Mouse (Mus musculus) embryo, embryonic 11.5 days (tissue): ENCODE results near the gene Cep112.

Source experiments
- DNase-seq: peaks from one replicate; pipeline ENCODE4 v3.0.0-alpha.2; 2012; ENCODE audit warnings: low read depth, low spot score

Gene Cep112

DNA sequence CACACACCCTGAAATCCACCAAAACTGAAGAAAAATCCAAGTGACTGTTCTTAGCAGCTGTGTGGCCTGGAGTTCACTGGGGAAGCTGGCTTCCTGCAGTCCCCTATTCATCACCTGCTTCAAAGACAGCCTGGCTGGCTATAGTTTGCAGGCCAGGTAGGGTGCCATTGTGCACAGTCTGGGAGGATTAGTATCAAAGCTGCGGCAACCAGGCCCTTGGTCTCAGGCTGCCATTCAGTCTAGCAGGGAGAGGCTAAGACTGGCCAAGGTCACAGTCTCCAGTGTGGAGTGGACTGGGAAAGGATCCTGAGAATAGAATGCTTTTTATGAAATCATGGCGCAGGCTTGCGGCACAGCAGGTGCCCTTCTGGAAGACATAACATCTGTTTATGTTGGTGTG is 180.3 kb downstream of the Cep112 start:
- no peak for DNase-seq

DNA sequence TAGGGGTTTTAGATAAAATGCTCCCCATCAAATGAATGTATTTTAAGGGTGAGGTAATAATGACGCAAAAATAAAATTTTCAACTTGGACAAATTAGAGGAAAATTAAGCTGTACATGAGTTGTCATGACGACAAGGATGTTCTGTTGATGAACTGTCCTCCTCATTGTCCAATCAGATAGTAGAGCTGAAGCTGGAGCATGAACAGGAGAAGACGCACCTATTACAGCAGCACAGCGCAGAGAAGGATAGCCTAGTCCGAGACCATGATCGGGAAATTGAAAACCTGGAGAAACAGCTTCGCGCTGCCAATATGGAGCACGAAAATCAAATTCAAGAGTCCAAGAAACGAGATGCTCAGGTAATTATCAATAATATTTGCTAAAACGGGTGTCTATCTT is 181.0 kb downstream of the Cep112 start:
- DNase-seq: no peak

DNA sequence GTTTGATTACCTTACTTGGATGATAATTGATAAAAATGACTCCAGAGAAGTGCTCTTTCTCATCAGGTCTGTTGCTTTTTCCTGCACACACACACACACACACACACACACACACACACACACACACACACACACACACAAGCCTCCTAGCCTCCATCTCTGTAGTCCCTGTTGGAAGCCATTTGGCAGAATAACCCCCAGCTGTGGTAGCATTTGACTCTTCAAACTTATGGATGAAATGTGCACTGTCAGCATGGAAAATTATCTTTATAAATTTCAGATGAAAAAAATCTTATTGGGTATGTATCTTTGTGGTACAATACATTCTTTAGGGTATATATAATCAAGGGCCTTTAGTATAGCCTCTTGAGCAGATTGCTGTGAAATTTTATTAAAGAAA is 181.8 kb downstream of the Cep112 start:
- no peak for DNase-seq

DNA sequence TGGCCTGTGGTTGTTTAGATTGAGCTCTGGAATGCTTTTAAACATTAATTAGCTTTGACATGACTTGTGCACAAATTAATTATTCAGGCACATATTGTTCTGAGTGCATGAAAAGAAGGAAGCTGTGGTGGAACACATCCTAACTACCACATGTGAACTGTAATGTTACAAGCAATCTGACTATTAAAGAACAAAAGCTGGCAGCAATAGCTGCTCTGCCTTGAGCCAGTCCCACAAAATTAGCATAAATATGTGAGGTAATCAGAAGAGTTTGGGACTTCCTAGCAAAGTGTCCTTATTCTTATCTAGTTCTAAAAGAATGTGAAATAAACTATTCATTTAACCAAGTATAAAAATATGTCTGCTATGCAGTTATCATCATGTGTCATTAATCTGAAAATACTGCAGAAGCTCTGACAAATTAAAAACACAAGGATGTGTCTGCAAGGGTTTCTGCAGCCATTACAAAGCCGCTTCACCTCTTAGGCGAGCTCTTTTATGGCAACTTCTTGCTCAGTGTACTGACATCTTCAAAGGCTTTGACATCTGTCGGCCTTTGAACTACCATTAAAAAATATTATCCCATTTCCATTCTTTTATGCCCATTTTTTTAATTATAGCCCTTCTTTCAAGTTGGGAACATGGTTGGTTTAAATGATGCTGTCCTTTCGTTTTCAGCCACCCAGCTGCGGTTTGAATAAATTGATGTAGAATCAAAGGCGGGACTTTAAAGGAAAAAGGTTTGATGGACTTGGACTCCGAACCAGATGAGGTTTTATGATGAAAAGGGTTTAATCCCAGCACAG is 195.8 kb downstream of the Cep112 start:
- no peak for DNase-seq

DNA sequence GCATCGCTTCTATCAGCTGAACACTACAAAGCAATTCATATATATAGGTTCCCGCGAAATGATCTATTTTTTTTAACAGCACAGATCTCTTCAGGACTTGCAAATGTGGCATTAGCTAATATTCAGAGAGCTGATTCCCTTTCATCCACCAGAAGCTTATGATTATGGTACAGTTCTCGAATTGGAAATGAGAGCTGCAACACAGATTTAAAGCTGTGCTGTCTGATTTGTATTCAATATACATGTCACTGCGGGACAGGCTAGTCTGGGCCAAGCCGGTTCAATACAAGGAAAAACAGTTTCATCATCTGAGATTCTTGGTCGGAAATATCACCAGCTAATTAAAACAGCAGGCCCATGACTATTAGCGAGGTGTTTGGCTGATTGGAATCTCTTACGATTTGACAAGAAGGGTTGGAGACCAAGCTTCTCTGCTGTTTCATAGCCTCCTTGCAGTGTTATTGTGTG is 196.5 kb downstream of the Cep112 start:
- DNase-seq: no peak

DNA sequence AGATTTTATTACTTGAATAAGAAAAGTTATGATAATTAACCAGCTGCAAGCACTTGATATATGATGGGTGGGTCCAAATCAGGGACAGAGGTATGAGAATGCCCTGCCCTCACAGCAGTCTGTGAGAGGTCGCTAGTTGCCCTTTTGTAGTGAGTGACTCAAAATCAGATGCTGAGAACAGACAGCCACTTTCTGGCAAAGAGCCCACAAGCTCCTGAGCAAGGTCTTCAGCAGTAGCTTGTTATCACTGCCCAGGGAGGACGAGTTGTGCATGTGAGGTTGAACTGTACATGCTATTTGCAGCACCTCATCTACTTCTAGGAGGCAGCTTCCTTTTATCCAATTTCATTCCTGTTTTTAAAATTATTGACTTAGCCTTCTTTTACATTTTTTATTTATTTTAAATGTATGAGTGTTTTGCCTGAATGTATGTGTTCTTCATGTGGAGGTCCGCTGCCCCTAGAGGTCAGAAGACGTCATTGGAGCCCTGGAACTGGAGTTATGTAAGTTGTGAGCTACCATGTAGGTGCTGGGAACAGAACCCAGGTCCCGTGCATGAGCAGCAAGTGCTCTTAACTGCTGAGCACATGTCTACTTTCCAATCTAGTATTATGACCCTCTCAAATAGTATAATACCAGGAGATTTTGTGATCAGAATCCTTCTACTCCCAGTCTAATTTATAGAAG is 200.7 kb downstream of the Cep112 start:
- no peak for DNase-seq

DNA sequence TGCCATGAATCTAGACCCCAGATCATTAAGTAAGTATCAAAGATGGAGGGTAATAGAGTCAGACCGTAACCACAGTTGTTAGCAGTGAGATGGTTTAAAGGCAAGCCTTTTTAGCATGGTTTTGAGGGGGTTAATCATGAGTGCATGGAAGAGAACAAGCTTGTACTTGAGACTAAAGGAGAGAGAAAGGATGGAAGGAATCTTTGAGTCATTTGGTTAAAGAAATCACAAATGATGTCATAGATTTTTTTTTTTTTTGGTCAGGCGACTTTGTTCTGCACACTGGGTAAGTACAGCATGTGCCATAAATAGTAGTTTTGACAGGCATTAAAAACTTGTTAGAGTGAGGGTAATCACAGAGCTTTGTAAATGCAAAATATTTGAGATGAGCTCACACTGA is 212.8 kb downstream of the Cep112 start:
- DNase-seq: no peak

DNA sequence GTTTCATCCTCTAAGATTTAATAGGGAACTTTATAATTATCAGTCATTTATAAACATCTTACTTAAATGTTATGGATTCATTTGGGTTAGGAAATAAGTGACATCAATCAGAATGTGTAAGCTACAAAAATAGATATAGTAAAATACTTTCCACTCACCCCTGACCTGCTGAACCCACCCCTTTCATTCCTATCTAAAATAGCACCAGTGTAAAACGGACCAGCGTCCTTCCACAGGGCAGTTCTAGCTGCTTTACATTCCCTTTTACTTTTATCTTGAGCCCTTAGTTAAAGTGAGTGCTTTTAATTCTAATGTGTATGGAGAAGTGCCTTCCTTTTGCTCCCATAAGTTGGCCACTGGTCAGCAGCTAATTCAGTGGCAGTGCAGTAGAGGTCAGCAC is 230.6 kb downstream of the Cep112 start:
- DNase-seq: no peak

DNA sequence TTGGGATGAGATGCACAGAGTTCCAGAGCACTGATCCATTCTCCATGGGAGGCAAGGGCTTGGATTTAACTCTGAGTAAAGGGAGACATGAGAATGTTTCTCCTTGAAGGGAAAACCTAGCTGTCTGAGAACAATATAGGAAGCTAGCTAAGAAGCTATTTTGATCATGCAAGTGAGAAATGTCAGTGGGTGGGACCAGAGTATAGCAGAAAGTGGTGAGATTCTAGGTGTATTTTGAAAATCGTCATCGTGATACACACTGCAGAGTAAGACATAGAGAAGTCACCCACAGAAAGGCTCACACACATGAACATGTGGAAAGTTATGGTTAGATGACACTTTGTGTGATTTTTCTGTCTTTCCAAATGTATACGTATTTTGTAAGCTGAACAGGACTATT is 257.0 kb downstream of the Cep112 start:
- DNase-seq: no peak

DNA sequence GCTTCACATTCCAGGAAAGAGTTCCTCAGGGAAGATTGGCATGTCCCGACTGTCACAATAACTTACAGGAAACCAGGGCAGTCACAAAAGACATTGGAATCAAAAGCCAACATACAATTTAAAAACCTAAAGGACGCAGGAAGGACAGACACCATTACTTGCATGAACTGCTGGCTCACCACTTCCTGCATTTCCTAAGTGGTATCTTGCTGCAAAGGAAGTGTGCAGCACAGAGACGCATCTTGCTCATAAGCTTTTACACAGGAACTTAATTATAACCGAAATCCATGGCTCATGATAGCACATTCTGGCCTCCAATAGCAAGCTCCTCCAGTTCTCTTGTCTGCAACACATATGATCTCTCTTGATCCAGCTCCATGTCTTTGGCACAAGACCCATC is 271.6 kb downstream of the Cep112 start:
- DNase-seq: no peak

DNA sequence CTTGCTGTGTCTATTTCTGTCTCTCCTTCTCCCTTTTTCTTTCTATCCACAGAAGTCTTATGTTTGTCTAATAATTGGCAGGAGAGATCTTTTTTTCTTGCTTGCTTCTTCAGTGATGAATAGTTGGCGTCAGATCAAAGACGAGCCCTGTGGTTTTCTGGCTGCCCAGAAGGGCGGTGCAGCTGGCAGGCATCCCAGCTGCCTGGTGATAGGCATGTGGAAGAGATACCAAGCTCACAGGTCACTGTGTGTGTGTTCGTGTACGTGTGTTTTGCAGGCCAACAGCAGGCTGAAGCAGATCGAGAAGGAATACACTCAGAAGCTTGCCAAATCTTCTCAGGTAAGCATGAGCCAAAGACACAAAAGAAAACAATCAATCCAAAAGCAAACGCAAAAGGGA is 327.3 kb downstream of the Cep112 start:
- DNase-seq: no peak

DNA sequence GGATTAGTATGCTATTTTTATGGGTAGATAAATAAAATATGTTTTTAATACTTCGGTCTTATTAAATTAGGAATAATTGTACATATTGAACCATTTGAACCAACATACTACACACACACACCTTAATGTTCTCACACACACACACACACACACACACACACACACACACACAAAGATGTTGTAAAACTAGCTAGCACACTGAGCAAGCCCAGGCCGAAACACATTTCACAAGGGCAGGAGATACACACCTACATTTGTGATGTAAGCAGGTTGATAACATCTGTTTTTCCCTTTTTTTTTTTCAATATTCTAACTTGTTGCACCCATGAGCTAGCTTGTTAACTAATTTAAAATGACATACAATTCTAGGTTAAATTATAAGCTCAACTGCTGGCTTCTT is 327.8 kb downstream of the Cep112 start:
- DNase-seq: no peak

DNA sequence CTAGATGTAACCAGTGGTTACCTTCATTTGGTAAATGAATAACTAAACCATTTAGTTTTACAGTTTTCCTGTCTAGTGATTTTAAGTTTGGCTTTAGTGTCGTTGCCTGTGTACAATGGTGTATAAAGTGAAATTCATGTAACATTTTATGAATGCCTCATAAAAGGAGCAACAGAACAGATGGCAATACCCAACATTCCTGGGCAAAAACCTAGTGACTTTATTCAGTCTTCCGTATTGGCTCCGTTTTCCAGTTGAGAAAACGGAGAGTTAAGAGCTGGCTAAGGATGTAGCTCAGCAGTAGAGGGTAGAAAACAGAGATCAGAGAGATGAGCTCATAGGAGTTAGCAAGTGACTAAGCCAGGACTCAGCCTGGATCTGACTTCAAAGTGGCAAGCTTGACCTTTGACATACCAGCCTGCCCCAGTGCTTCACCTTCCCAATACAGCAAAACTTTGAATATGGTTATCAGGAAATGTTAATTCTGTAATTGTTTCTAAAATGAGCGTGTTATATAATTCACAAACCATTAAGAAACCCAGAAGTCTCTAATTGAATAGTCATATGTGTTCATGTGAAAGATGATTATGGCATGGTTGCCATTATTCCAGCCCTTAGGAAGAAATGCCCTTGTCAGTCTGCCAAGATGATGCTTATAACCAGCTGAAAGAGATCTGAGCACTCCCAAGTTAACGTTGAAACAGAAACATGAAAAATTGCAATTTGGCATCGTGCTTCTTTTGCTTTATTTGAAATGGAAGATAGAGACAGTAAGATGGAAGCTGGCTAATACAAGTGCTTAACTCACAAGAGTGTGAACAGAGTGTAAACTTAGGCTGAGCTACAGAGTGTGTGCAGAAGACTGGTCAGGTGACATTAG is 328.6 kb downstream of the Cep112 start:
- no peak for DNase-seq

DNA sequence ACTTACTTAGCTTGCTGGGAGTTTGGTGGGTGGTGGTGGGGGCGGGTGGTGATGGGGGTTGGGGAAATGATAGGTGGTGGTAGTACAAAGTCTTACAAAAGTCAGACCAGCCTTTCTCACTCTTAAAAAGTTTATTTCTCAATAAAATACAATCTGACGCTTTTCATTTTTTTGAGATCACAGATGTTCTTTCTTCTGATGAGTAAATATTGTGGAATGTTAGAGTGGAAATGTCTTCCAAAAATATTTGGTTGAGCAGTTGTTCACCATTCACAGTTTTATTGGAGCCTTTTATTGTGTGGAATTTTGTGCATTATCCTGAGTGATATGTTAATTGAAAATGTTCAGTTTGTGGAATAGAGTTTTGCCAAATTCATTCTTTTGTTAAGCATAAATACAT is 332.2 kb downstream of the Cep112 start:
- DNase-seq: no peak

DNA sequence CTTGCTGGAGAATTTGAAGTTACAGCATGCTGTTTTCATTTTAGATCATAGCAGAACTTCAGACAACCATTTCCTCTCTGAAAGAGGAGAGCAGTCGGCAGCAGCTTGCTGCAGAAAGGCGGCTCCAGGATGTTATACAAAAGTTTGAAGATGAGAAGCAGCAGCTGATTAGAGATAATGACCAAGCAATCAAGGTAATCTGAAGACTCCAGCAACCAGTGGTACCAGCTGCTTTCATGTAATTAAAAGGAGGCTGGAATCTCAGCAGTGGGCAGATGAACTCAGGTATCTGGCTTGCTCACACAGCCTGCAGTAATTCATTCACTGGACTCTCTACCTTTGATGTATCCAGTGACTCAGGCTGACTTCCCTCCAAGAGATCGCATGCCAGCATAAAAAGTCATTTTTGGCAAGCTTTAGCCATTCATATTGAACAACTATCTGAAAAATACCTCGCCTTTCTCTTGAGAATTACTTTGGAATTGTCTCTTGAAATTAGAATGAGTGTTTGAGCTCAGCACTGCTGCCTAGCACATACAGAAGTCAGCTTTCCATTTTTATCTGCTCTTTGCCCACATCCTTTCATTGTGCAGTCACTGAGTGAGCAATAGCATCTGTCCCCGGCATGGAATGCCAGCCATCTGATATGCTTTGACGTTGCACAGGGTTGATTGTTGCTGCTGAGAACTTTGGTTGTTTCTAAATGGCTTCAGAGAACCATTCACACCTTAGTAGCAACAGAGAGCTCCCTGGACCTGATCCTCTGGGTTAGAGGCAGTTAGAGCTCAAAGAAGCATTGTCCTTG is 332.8 kb downstream of the Cep112 start:
- no peak for DNase-seq

DNA sequence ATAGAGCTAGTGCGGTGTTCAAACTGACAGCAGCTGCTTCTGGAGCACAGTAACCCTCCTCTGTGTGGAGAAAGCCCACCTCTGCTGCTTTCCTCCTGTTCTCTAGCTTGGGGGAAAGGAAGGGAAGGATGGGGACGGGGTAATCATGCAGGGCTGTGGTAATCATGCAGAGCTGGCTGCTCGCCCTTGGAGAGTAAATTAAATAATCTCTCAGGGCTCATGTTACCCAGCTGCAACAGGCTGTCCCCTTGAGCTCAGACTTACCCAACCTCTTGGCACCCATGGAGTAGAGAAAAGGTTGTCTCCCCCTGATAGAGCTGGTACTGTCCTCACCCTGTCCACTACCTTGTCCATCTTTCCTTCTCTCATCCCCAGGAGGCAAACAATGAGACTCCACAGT is 345.1 kb downstream of the Cep112 start:
- DNase-seq: no peak

DNA sequence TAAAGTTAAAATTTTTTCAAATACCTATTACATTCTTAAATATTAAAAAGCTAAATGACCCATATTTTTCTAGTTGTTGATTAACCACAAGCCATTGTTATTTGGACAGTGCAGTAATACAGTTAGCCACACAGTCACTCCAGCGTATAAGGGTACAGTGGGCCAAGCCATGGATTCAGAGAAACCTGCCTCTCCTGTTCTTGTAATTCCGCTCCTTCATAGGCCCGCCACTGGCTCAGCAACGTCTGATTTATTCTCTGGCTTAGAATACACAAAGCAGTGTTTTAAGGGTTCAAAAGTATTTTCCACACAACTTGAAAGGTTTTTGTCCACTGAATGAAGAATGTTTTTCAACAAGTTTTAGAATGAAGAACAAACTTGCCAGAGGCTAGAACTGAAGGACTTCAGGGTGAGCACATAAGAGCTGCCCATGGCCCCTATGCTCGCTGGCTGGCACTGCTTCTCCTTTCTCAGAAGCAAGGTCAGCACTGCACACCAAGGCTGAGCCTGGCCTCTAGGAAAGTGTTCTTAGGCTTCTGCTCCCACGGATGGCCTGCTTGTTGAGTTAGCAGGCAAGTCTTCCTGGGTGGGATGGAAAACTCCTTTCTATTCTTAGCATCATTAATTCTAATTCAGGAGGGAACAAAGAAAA is 349.2 kb downstream of the Cep112 start:
- DNase-seq: no peak

DNA sequence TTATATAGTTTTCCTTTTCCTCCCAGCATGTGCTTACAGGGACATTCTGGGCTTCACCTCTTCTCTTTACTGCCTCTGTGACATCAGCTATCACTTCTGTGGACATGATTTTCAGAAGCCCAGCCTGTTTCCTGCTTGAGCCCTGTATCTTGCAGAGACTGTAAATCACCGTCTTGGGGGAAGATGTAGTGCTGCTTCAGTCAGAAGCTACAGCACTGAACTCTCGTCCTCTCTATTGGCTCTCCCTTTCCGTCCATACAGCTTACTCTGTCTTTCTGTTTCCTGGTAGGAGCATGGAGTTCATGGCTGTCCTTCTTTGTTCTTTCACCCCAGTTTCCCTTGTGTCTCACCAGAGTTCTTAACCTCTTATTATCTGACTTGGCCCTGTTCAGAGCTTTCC is 352.2 kb downstream of the Cep112 start:
- no peak for DNase-seq

DNA sequence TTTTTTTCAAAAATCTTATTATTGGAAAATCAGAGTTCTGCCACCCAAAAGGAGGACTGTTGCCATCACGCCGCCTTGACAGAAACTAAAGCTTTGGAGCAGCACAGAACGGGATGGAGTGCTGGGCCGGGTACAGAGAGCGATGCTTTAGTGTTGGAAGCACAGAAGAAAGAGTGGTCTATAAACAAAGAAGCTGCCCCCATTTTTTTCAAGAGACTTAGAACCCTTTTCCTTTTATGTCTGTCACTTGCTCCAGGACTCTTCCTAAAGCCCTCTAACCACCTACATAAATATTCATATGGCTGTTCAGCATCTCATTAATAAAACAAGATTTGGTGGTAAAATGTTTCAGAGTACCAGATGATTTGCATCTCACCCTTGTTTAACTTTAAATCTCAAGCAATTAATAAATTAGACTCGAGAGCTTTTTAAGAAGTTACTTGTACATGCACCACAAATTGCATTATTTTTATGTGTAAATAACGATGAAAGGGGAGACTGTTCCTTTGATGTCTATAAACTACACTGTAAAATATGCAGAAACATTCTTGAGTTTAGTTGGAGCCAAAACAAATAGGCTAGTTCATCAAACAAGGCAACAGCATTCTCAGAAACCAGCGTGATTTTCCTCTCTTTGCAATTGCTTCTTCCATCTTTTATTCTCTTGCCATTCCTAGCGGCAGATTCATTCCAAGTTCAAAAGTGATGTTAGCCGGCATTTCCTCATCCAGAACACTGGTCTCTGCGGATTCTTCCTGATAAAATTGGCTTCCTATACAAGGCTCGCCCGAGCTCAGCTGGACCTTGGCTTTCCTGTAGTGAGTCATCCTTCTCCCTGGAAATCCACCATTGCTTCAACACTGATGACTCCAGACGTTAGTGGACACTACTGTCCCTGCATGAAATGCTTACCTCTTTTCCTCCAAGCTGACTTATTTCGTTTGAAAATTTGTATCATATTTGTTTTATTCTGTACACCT is 355.6 kb downstream of the Cep112 start:
- no peak for DNase-seq

DNA sequence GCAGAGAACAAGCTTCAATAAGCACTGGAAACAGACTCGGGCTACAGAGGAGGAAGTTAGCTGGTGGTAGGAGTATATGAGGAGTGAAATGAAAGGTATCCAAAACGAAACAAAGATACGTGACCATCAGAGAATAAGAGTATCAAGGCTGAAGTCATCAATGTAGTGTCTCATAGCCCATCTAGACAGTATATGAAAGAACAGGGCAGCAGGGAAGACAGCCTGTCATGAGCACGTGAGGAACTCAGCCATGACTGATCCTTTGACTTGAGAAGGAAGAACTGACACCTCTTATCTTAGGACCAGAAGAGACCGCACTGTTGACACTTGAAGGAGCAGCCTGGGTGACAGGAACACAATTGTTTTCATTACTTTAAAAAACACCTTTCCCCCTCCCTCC is 373.4 kb downstream of the Cep112 start:
- DNase-seq: no peak
